ENCODE assay signal across 9 mouse cellular contexts in the genomic region with DNA sequence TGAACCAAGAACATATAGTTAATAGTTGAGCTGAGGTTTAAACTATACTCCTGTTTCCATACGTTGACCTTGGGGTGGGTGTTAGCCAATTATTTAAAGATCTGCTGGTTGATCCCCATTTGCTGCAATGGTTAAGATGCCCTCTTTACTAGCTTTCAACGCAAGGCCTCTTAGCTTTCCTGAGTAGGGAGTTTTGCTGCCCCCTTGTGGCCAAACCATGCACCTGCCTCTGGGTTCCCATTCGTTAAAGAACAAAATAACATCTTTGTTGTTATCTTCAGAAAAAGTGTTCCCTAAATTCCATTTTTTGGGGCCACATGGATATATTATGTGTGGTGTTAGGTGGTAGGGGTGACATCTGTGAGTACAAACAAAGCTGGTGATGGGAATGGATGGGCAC. TPM values are rescaled to one million over a fixed set of nuclear protein-coding genes. Genes with fewer than 3 reads are reported as not detected.
A peak's percentile ranks its signal among the peaks of the same experiment; 100 is the strongest.
DNase-seq lines count a peak whose midpoint lies in the region; ATAC-seq and TF ChIP-seq lines count a peak whose summit lies in the region.
"Had no signal": no experiment of that assay in that cellular context is flagged by ENCODE, and none has a peak within 500 bp of the region (broad histone marks: within the 10 kb centered on the region; RNA-seq: fewer than 3 reads in every experiment).

No protein-coding gene starts in this region.

- H3K4me2 ChIP-seq in heart, embryonic 12.5 days: no peak overlapping the region

- no peaks in the 10 kb centered on the region for H3K4me1 ChIP-seq in heart, adult 2 months (ENCODE audit: control insufficient read depth, insufficient read depth, low read length)
- no peaks in the 10 kb centered on the region for H3K4me1 ChIP-seq in heart, embryonic 12.5 days (replicated peaks)
- no peaks in the 10 kb centered on the region for H3K4me1 ChIP-seq in cerebellum, adult 2 months (ENCODE audit: control insufficient read depth, insufficient read depth, low read length)

- 14% methylated on average over 3 of the region's 3 CpGs for WGBS in heart, adult 2 months
- 9% methylated on average over 3 of the region's 3 CpGs for WGBS in heart, embryonic 12.5 days
- WGBS in cerebellum, adult 2 months: 13% methylated on average over 3 of the region's 3 CpGs

- peak; percentile 24 to 64 for DNase-seq in heart, adult 2 months
- peak; percentile 12 for DNase-seq in Muller cell, postnatal 12 days (ENCODE audit: inconsistent ontology term)
- DNase-seq in cerebellum, adult 2 months: peak; percentile 50 to 66
- peak; percentile 59 for DNase-seq in gastrocnemius, adult 2 months
- peak; percentile 55 to 75 for DNase-seq in layer of hippocampus, postnatal 10 days (ENCODE audit: low spot score in 2 of 2)
- peak; percentile 25 to 59 for DNase-seq in lung, postnatal 4 days
- DNase-seq in spleen, postnatal 36 days (ENCODE audit: low spot score in 2 of 2): peak; percentile 23 to 29

- intact Hi-C loops in heart, adult 2 months (cut with DNase I): loop anchor here (1.0 to 5.0 kb wide), 3 partner anchors 50 to 189 kb away; no protein-coding TSS in a partner anchor
- intact Hi-C loops in gastrocnemius, adult 2 months (cut with DNase I): loop anchor here (5.0 kb wide), 1 partner anchor 190 kb away; no protein-coding TSS in a partner anchor

- H3K79me2 ChIP-seq in heart, adult 2 months (replicated peaks; ENCODE audit: control insufficient read depth, insufficient read depth, low read length): no peaks in the 10 kb centered on the region

- no peak for ATAC-seq in heart, embryonic 12.5 days (ENCODE audit: insufficient number of reproducible peaks, low FRiP score)

- H3K36me3 ChIP-seq in heart, adult 2 months (ENCODE audit: control insufficient read depth, insufficient read depth, low read length): no peaks in the 10 kb centered on the region
- H3K36me3 ChIP-seq in heart, embryonic 12.5 days: no peaks in the 10 kb centered on the region

- no peak for TF ChIP-seq EP300 in heart, adult 2 months (IDR thresholded peaks at IDR 0.05; ENCODE audit: insufficient read depth, low read depth, low read length)

- TF ChIP-seq CTCF in heart, adult 2 months (IDR thresholded peaks at IDR 0.05): peak; percentile 95
- peak; percentile 73 for TF ChIP-seq CTCF in cerebellum, adult 2 months (IDR thresholded peaks at IDR 0.05; ENCODE audit: borderline replicate concordance, insufficient read depth, low read depth, low read length)
- TF ChIP-seq CTCF in gastrocnemius, adult 2 months (IDR thresholded peaks at IDR 0.05): peak; percentile 90

- H3K9me3 ChIP-seq in heart, embryonic 12.5 days (replicated peaks): no peaks in the 10 kb centered on the region

- no peaks in the 10 kb centered on the region for H3K27me3 ChIP-seq in heart, adult 2 months (ENCODE audit: control insufficient read depth, insufficient read depth, low read length)
- H3K27me3 ChIP-seq in heart, embryonic 12.5 days (replicated peaks): no peaks in the 10 kb centered on the region
- no peaks in the 10 kb centered on the region for H3K27me3 ChIP-seq in cerebellum, adult 2 months (ENCODE audit: control insufficient read depth, insufficient read depth, low read length)

- H3K27ac ChIP-seq in heart, adult 2 months: no peak overlapping the region
- H3K27ac ChIP-seq in heart, embryonic 12.5 days (ENCODE audit: poor library complexity, severe bottlenecking): no peak overlapping the region
- no peak overlapping the region for H3K27ac ChIP-seq in cerebellum, adult 2 months (ENCODE audit: insufficient read depth, low read length)
- no peak overlapping the region for H3K27ac ChIP-seq in gastrocnemius, adult 2 months

- no peak overlapping the region for H3K9ac ChIP-seq in heart, adult 2 months (ENCODE audit: low read depth, low read length)
- no peak overlapping the region for H3K9ac ChIP-seq in heart, embryonic 12.5 days

- H3K4me3 ChIP-seq in heart, adult 2 months: no peak overlapping the region
- no peak overlapping the region for H3K4me3 ChIP-seq in heart, embryonic 12.5 days
- H3K4me3 ChIP-seq in cerebellum, adult 2 months (replicated peaks; ENCODE audit: insufficient read depth, low read depth, low read length): no peak overlapping the region
- no peak overlapping the region for H3K4me3 ChIP-seq in gastrocnemius, adult 2 months

- TF ChIP-seq POLR2A in heart, adult 2 months (IDR thresholded peaks at IDR 0.05; ENCODE audit: insufficient read depth, low read depth, low read length): no peak
- no peak for TF ChIP-seq POLR2A in cerebellum, adult 2 months (IDR thresholded peaks at IDR 0.05; ENCODE audit: borderline replicate concordance, insufficient read depth, low read length)

RNA-seq across cellular contexts. Expression of gene Sowahd, which starts 26.0 kb away (rescaled TPM):
- not detected for total RNA-seq in heart, adult 2 months (2021)
- not detected in 2 replicates for polyA plus RNA-seq in heart, adult 2 months (2012; rRNA removed)
- polyA plus RNA-seq in heart, embryonic 12.5 days (2016; fragmentation: Nextera tagmentation; extraction: Ambion mirVana): 0.86 and 0.88 TPM in 2 replicates
- polyA plus RNA-seq in cerebellum, adult 2 months (2012; rRNA removed): not detected in 2 replicates
- total RNA-seq in gastrocnemius, adult 2 months (2021): not detected
- not detected for total RNA-seq in layer of hippocampus, postnatal 10 days (2021)
- polyA plus RNA-seq: liver, embryonic 16.5 days had no signal

RNA-seq across cellular contexts. Expression of gene Sept6, which starts 31.1 kb away (rescaled TPM):
- 1 to 10 TPM; 5.5 to 6.9 TPM for total RNA-seq in heart, adult 2 months (2021)
- 3.8 and 4.0 TPM in 2 replicates for polyA plus RNA-seq in heart, adult 2 months (2012; rRNA removed)
- polyA plus RNA-seq in heart, embryonic 12.5 days (2016; fragmentation: Nextera tagmentation; extraction: Ambion mirVana): 38.9 and 40.0 TPM in 2 replicates
- polyA plus RNA-seq in cerebellum, adult 2 months (2012; rRNA removed): 58.9 and 59.5 TPM in 2 replicates
- total RNA-seq in gastrocnemius, adult 2 months (2021): 1 to 10 TPM in 1 of 2 experiments, under 1 TPM in 1; 0.99 to 1.9 TPM
- 10 to 100 TPM; 62.0 to 64.6 TPM for total RNA-seq in layer of hippocampus, postnatal 10 days (2021)

Comparison
In these comparisons a context has a peak if more than half of its experiments do, and no peak if none do; other contexts are left out.
1. DNase-seq: peak in every context shown above with its lines; median percentile 65 in layer of hippocampus, postnatal 10 days; 59 in gastrocnemius, adult 2 months; 58 in cerebellum, adult 2 months; 44 in heart, adult 2 months; 42 in lung, postnatal 4 days; 26 in spleen, postnatal 36 days; 12 in Muller cell, postnatal 12 days.
2. RNA of gene Sept6, which starts 31.1 kb away (total RNA-seq): 62.0 to 64.6 TPM in layer of hippocampus, postnatal 10 days; 5.5 to 6.9 TPM in heart, adult 2 months and 0.99 to 1.9 TPM in gastrocnemius, adult 2 months; every median in the first group is over 4 times any median in the second.
3. Peak in every context shown above with its lines, with median percentiles within 50 percentile points of each other: CTCF ChIP-seq.